Mouse (Mus musculus): ENCODE data around the gene Gm16253.

DNA sequence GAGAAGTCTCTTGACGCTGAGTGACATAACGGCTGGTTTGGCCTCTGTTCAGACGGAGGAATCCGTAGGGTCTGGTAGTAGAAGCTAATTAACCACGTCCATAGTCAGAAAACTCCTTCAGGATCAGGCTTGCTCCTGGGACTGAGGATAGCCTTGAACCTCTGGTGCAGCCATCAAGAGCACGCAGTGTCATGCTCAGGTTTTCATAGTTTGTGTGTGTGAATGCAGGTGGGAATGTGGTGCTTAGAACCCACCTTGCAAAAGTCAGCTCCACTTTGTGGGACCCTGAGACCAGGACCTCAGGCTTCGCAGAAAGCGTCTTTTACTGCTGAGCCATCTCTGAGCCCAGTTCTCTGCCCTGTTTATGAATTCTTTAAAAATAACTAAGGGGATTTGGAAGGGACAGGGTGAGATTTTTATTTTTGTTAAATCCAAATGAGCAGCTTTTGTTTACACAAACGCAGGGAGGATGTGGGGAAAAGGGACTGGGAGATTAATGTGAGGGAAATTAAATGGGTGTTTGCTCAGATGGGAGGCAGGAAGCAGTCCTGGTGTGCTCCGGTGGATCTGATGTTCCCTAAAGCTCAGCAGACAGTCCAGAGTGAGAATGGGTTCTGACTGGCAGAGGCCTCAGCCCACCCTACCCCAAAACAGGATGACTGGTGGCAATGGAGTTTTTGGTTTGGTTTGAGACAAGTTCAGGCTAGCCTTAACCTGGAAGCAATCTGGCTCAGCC, 14.7 kb upstream of the Gm16253 start:
- no peak for TF ChIP-seq CTCF (conservative IDR thresholded peaks at IDR 0.05; ENCODE audit: low read length)
- no peak for TF ChIP-seq POU5F1 (IDR thresholded peaks at IDR 0.05; ENCODE audit: borderline replicate concordance, low read length)
- no peak for TF ChIP-seq NANOG (IDR thresholded peaks at IDR 0.05; ENCODE audit: borderline replicate concordance, low read length)
